Mouse (Mus musculus) embryonic stem cell, embryonic (primary cell): ENCODE data around the gene Olfr284.

Source experiments
- CTCF ChIA-PET, 4 experiments: fragments of 300-600 bp in 2 of 4; fragments of 350-600 bp in 2 of 4; sonication (Branson Sonifier 250); formaldehyde crosslinking; loops; one replicate each; lab custom pipeline; 2022; ENCODE audit warnings: inconsistent platforms in 2 of 4; lab: Charles Lee
- POLR2A ChIA-PET, 4 experiments: fragments of 300-600 bp in 2 of 4; fragments of 350-600 bp in 2 of 4; sonication (Branson Sonifier 250); formaldehyde crosslinking; loops; one replicate each; lab custom pipeline; 2022; ENCODE audit warnings: antibody characterized with exemption in 4 of 4, inconsistent platforms in 1 of 4; lab: Charles Lee

Olfr284 gene

GRCm38 (mm10) chr15:98340887-98341286, at the start of gene Olfr284:
Gene Olfr284 (minus strand): TSS chr15:98340987.
- POLR2A ChIA-PET, result interaction anchor here in 1 of 4 experiments (0.6 kb wide), 1 partner anchor 281 kb away, joined by 4 read pairs; no protein-coding TSS in a partner anchor
- CTCF ChIA-PET, result no interaction called here

- POLR2A ChIA-PET, result interaction anchor here in 2 of 4 experiments (0.6 to 1.4 kb wide), 4 partner anchors 208 to 306 kb away, joined by 3 to 4 read pairs (median 3); no protein-coding TSS in a partner anchor
- CTCF ChIA-PET, result interaction anchor here (0.5 to 4.2 kb wide), 29 partner anchors 9 to 535 kb away, joined by 3 to 35 read pairs (median 4); partner anchors contain the start of gene Tmem106c (in 1 of the 4)
These were observed 49.0 kb upstream of the Olfr284 start for GRCm38 (mm10) chr15:98389796-98390195.

- ChIA-PET CTCF (interaction anchor here in 3 of 4 experiments (0.7 to 4.2 kb wide), 3 partner anchors 21 to 227 kb away, joined by 3 to 35 read pairs (median 5); no protein-coding TSS in a partner anchor), POLR2A (interaction anchor here in 2 of 4 experiments (1.0 to 1.1 kb wide), 3 partner anchors 10 to 443 kb away, joined by 3 read pairs; partner anchors contain the start of gene Prkag1 (in 1 of the 2))
These were observed 46.8 kb upstream of the Olfr284 start for GRCm38 (mm10) chr15:98387621-98388020.

GRCm38 (mm10) chr15:98380846-98381245, 40.1 kb upstream of the Olfr284 start, which contains the start of gene Olfr283:
Gene Olfr283 (minus strand): TSS chr15:98380946.
- POLR2A ChIA-PET, result no interaction called here
- CTCF ChIA-PET, result no interaction called here

GRCm38 (mm10) chr15:98378209-98378608, 37.4 kb upstream of the Olfr284 start:
- CTCF ChIA-PET, result interaction anchor here in 2 of 4 experiments (0.7 to 1.7 kb wide), 5 partner anchors 11 to 39 kb away, joined by 3 to 10 read pairs (median 3); no protein-coding TSS in a partner anchor
- POLR2A ChIA-PET, result interaction anchor here in 1 of 4 experiments (0.9 kb wide), 1 partner anchor 10 kb away, joined by 3 read pairs; no protein-coding TSS in a partner anchor

GRCm38 (mm10) chr15:98317177-98317724, 23.5 kb downstream of the Olfr284 start, which contains the start of gene Olfr285:
Gene Olfr285 (minus strand): TSS chr15:98317353.
- POLR2A ChIA-PET, result interaction anchor here in 1 of 4 experiments (1.5 kb wide), 1 partner anchor 17 kb away, joined by 4 read pairs; no protein-coding TSS in a partner anchor
- CTCF ChIA-PET, result interaction anchor here in 2 of 4 experiments (0.6 to 0.7 kb wide), 2 partner anchors 109 to 349 kb away, joined by 4 to 16 read pairs; no protein-coding TSS in a partner anchor

- ChIA-PET CTCF (interaction anchor here in 3 of 4 experiments (0.6 to 1.1 kb wide), 4 partner anchors 59 to 529 kb away, joined by 3 to 5 read pairs (median 3); no protein-coding TSS in a partner anchor), POLR2A (interaction anchor here in 2 of 4 experiments (0.7 to 1.5 kb wide), 2 partner anchors 18 to 189 kb away, joined by 3 to 4 read pairs; no protein-coding TSS in a partner anchor)
These were observed 25.1 kb downstream of the Olfr284 start for GRCm38 (mm10) chr15:98315703-98316102.

GRCm38 (mm10) chr15:98295628-98296551, 44.9 kb downstream of the Olfr284 start, which contains the start of gene Zfp641:
Gene Zfp641 (minus strand): TSS chr15:98296161.
- CTCF ChIA-PET, result no interaction called here
- POLR2A ChIA-PET, result no interaction called here

GRCm38 (mm10) chr15:98293651-98294050, 47.1 kb downstream of the Olfr284 start:
- CTCF ChIA-PET, result interaction anchor here in 2 of 4 experiments (0.6 kb wide), 2 partner anchors 96 to 428 kb away, joined by 4 read pairs; no protein-coding TSS in a partner anchor

More at GRCm38 (mm10) chr15:98293651-98294050, 47.1 kb downstream of the Olfr284 start:
- POLR2A ChIA-PET, result no interaction called here
